Mouse (Mus musculus) forebrain, embryonic 16.5 days (tissue): ENCODE measurements around the gene 4933402J07Rik. TPM values are rescaled to one million over a fixed set of nuclear protein-coding genes. Genes with fewer than 3 reads are reported as not detected.

ENCODE experiments used
- ATAC-seq: fragments of 200-750 bp; cut with Nextera tagmentation; 2 replicates; pipeline ENCODE4 v1.8.0; 2017; ENCODE audit warnings: mild to moderate bottlenecking, moderate library complexity
- H3K27ac ChIP-seq: fragments of 300-500 bp; sonication (generic); 2 replicates; pipeline ENCODE4 v1.5.1; 2014; ENCODE audit warnings: low read length, control low read depth
- H3K27me3 ChIP-seq: fragments of 300-500 bp; sonication (generic); replicated peaks from 2 replicates; pipeline ENCODE4 v1.6.1; 2014; ENCODE audit warnings: low read length; ENCODE audit not compliant: control insufficient read depth, insufficient read depth
- H3K36me3 ChIP-seq: fragments of 300-500 bp; sonication (generic); 2 replicates; pipeline ENCODE4 v1.6.1; 2014; ENCODE audit not compliant: control insufficient read depth, insufficient read depth
- H3K4me1 ChIP-seq: fragments of 300-500 bp; sonication (generic); replicated peaks from 2 replicates; pipeline ENCODE4 v1.6.1; 2014; ENCODE audit warnings: low read length; ENCODE audit not compliant: control insufficient read depth, insufficient read depth
- H3K4me2 ChIP-seq: fragments of 300-500 bp; sonication (generic); 2 replicates; pipeline ENCODE4 v1.6.1; 2014; ENCODE audit warnings: mild to moderate bottlenecking, low read length, control low read depth
- H3K4me3 ChIP-seq: fragments of 300-500 bp; sonication (generic); replicated peaks from 2 replicates; pipeline ENCODE4 v1.5.1; 2014; ENCODE audit warnings: mild to moderate bottlenecking, low read length, control low read depth
- H3K9ac ChIP-seq: fragments of 300-500 bp; sonication (generic); replicated peaks from 2 replicates; pipeline ENCODE4 v1.6.1; 2014; ENCODE audit warnings: low read depth, low read length, control low read depth
- H3K9me3 ChIP-seq: fragments of 300-500 bp; sonication (generic); 2 replicates; pipeline ENCODE4 v1.6.1; 2016; ENCODE audit warnings: low read length; ENCODE audit not compliant: control insufficient read depth
- WGBS: fragments of 180-500 bp; shearing (Covaris S2); extraction: QIAGEN DNeasy Blood & Tissue Kit; methylation state at CpG from one replicate; pipeline ENCODE4 v1.1.7; 2014; 5-methylcytosine and 5-hydroxymethylcytosine counted together
- polyA plus RNA-seq: library from polyadenylated mRNA; unstranded; fragments of >200 nt; fragmentation: Nextera tagmentation; extraction: Ambion mirVana; gene quantifications from 2 replicates; pipeline ENCODE4 v1.2.1, GENCODE M21; 2015

Gene 4933402J07Rik
- polyA plus RNA-seq, 1 experiment from 2014 or later: not detected

DNA sequence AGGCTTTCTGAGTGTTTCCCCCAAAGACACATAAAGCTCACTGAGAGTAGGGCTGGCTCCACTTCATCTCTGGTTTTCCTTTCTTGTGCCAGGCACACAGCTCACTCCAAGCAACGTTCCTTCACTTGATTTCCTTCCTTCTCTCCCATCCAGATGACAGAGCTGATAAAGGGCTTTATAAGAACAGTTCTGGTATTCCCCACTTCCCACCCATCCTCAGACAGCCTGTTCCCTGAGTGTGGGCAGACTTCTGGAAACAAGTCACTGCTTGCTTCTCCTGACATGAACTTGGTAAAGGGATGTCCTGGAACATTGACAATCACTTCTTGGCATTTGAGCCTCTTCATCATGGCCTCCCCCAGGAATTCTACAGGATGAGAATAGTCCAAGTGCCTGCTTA, 10.9 kb upstream of the 4933402J07Rik start:
- H3K4me2 ChIP-seq: no peak overlapping the region
- no peak overlapping the region for H3K9ac ChIP-seq
- ATAC-seq: no peak
- H3K27me3 ChIP-seq: no peaks in the 10 kb centered on the region
- H3K4me3 ChIP-seq: no peak overlapping the region
- no peak overlapping the region for H3K27ac ChIP-seq
- no peaks in the 10 kb centered on the region for H3K9me3 ChIP-seq
- H3K36me3 ChIP-seq: no peaks in the 10 kb centered on the region
- 70% methylated on average over 1 of the region's 1 CpGs for WGBS
- H3K4me1 ChIP-seq: no peaks in the 10 kb centered on the region

- Histone ChIP-seq H3K4me1 (no peaks in the 10 kb centered on the region), H3K9ac (no peak overlapping the region), H3K4me2 (no peak overlapping the region), H3K9me3 (no peaks in the 10 kb centered on the region), H3K4me3 (no peak overlapping the region), H3K27me3 (no peaks in the 10 kb centered on the region), H3K36me3 (no peaks in the 10 kb centered on the region), H3K27ac (no peak overlapping the region)
- 61% methylated on average over 2 of the region's 2 CpGs for WGBS
- ATAC-seq: no peak
Observed at GRCm38 (mm10) chr8:87560801-87561200, 2.9 kb upstream of the 4933402J07Rik start.

- no peak overlapping the region for H3K4me3 ChIP-seq
- no peak overlapping the region for H3K9ac ChIP-seq
- WGBS: 88% methylated on average over 5 of the region's 5 CpGs
- H3K4me2 ChIP-seq: no peak overlapping the region
- no peak overlapping the region for H3K27ac ChIP-seq
- H3K9me3 ChIP-seq: no peaks in the 10 kb centered on the region
- no peak for ATAC-seq
- peaks cover 7% of the 10 kb centered on the region for H3K4me1 ChIP-seq
- no peaks in the 10 kb centered on the region for H3K27me3 ChIP-seq
- no peaks in the 10 kb centered on the region for H3K36me3 ChIP-seq
Observed at GRCm38 (mm10) chr8:87569203-87569602, 5.5 kb downstream of the 4933402J07Rik start.

- Histone ChIP-seq H3K4me3 (0 out of 2 replicates have a peak overlapping the region, but pooled peaks have one; percentile 5), H3K9ac (peak overlapping the region; percentile 33)
- ATAC-seq: no peak
Observed at GRCm38 (mm10) chr8:87569706-87570563, 6.3 kb downstream of the 4933402J07Rik start.

DNA sequence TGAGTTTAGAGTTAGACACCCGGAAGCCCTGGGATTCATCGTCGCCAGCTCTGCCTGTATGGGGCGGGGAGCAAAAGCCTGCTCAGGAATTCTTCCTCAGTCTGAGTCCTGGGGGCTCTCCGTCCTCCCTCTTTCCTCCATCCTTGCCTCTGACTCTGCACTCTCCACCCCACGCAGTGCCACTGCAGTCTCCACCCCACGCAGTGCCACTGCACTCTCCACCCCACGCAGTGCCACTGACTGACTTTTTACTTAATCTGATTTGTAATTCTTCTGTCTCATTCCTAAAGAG, 6.9 kb downstream of the 4933402J07Rik start:
- Histone ChIP-seq H3K9me3 (no peaks in the 10 kb centered on the region), H3K4me2 (peak overlapping the region; percentile 38), H3K9ac (peak overlapping the region; percentile 33; the same call in 1 of the 2 replicates), H3K4me3 (0 out of 2 replicates have a peak overlapping the region, but pooled peaks have one; percentile 5), H3K27ac (no peak overlapping the region), H3K4me1 (peaks cover 7% of the 10 kb centered on the region), H3K36me3 (no peaks in the 10 kb centered on the region), H3K27me3 (no peaks in the 10 kb centered on the region)
- WGBS: 2% methylated on average over 8 of the region's 8 CpGs
- no peak for ATAC-seq

More at GRCm38 (mm10) chr8:87569706-87570563, 6.3 kb downstream of the 4933402J07Rik start:
- peaks cover 7% of the 10 kb centered on the region for H3K4me1 ChIP-seq
- no peaks in the 10 kb centered on the region for H3K27me3 ChIP-seq
- no peaks in the 10 kb centered on the region for H3K36me3 ChIP-seq
- H3K27ac ChIP-seq: no peak overlapping the region
- H3K9me3 ChIP-seq: no peaks in the 10 kb centered on the region
- H3K4me2 ChIP-seq: peak overlapping the region; percentile 38
- 28% methylated on average over 13 of the region's 13 CpGs for WGBS

DNA sequence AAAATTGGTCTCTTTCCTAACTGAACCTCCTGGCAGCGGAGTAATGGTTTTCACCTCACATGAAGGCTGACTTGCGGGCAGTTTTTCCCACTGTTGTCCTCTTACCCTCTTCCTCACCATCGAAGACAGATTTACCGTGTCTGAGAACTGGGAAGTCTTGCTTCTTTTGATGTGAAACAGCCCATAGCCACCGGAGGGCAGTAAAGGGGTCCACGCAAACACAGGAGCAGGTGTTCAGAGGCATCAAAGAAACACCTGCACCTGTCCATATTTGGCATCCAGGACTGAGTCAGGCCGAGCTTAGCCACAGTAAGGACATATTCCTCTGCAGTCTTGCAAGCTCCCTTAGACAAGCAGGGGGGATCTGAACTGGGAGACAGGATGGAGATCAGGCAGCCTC, 7.2 kb downstream of the 4933402J07Rik start:
- H3K27me3 ChIP-seq: no peaks in the 10 kb centered on the region
- no peak overlapping the region for H3K4me3 ChIP-seq
- no peak overlapping the region for H3K27ac ChIP-seq
- no peaks in the 10 kb centered on the region for H3K36me3 ChIP-seq
- H3K9ac ChIP-seq: no peak overlapping the region
- H3K9me3 ChIP-seq: no peaks in the 10 kb centered on the region
- 7% methylated on average over 7 of the region's 7 CpGs for WGBS
- no peak for ATAC-seq
- H3K4me2 ChIP-seq: peak overlapping the region; percentile 38
- peaks cover 7% of the 10 kb centered on the region for H3K4me1 ChIP-seq

- Histone ChIP-seq H3K4me3 (no peak overlapping the region), H3K27me3 (no peaks in the 10 kb centered on the region), H3K9me3 (no peaks in the 10 kb centered on the region), H3K9ac (no peak overlapping the region), H3K4me2 (no peak overlapping the region), H3K27ac (no peak overlapping the region), H3K36me3 (no peaks in the 10 kb centered on the region), H3K4me1 (no peaks in the 10 kb centered on the region)
- ATAC-seq: peak; percentile 74
- 0% methylated on average over 2 of the region's 2 CpGs for WGBS
Observed at GRCm38 (mm10) chr8:87594272-87594671, 30.6 kb downstream of the 4933402J07Rik start.

GRCm38 (mm10) chr8:87602731-87603130, 39.1 kb downstream of the 4933402J07Rik start:
- no peak for ATAC-seq
- no peak overlapping the region for H3K4me2 ChIP-seq

GRCm38 (mm10) chr8:87609110-87609509, 45.5 kb downstream of the 4933402J07Rik start:
- 87% methylated on average over 7 of the region's 7 CpGs for WGBS
- ATAC-seq: no peak
- Histone ChIP-seq H3K9ac (no peak overlapping the region), H3K36me3 (no peaks in the 10 kb centered on the region), H3K4me1 (no peaks in the 10 kb centered on the region), H3K9me3 (no peaks in the 10 kb centered on the region), H3K27ac (no peak overlapping the region), H3K4me3 (no peak overlapping the region), H3K27me3 (no peaks in the 10 kb centered on the region), H3K4me2 (no peak overlapping the region)

More at GRCm38 (mm10) chr8:87602731-87603130, 39.1 kb downstream of the 4933402J07Rik start:
- Histone ChIP-seq H3K9ac (no peak overlapping the region), H3K27me3 (no peaks in the 10 kb centered on the region), H3K36me3 (no peaks in the 10 kb centered on the region), H3K27ac (no peak overlapping the region), H3K4me3 (no peak overlapping the region), H3K4me1 (no peaks in the 10 kb centered on the region), H3K9me3 (no peaks in the 10 kb centered on the region)
- WGBS: 81% methylated on average over 2 of the region's 2 CpGs
